Mouse (Mus musculus): Measurements from ENCODE around the gene Krt5. TPM values are rescaled to one million over a fixed set of nuclear protein-coding genes. Genes with fewer than 3 reads are reported as not detected.

Krt5 gene
- not detected for polyA plus RNA-seq (2014; fragmentation: Illumina TruSeq; extraction: RNeasy Lipid Tissue Mini Kit (QIAGEN cat#74804); ENCODE audit: low read depth, low replicate concordance)

GRCm38 (mm10) chr15:101712720-101713119 is at the start of gene Krt5:
TSS of gene Krt5 (minus strand) at chr15:101712898.

GRCm38 (mm10) chr15:101742711-101743110 is 30.0 kb upstream of the Krt5 start, which contains the start of gene Krt71:
TSS of gene Krt71 (minus strand) at chr15:101743109.

GRCm38 (mm10) chr15:101694207-101694606 is 18.5 kb downstream of the Krt5 start, which contains the start of gene Krt6a:
TSS of gene Krt6a (minus strand) at chr15:101694307.

DNA sequence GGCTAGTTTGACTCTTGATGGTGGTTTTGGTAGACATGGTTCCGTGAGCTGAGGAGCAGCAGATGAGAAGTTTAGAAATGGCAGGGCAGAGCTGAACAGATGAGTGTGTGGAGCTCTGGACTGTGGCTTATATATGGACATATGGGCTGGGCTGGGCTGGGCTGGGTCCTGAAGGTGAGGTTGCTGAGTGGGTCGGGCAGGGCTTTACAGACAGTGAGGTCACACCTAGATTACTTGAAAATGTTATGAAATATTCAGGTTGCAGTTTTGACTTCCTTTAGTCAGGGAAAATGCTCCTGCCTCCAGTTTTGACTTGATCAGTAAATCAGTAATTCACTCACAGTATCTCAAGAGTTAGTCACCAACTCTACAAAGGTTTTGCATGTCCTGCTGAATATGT is 32.5 kb downstream of the Krt5 start, which contains the start of gene Krt6b:
Gene Krt6b, minus strand, starts transcription at position 101 of the 400 bp plus-strand sequence.

Other genes starting within 250 kb of the Krt5 start
- not detected for gene Krt81, start 249.1 kb downstream of the Krt5 start, polyA plus RNA-seq (2014; fragmentation: Illumina TruSeq; extraction: RNeasy Lipid Tissue Mini Kit (QIAGEN cat#74804); ENCODE audit: low read depth, low replicate concordance)
- gene Krt86, start 239.4 kb downstream of the Krt5 start, polyA plus RNA-seq (2014; fragmentation: Illumina TruSeq; extraction: RNeasy Lipid Tissue Mini Kit (QIAGEN cat#74804); ENCODE audit: low read depth, low replicate concordance), result not detected
- gene Krt83, start 221.4 kb downstream of the Krt5 start, polyA plus RNA-seq (2014; fragmentation: Illumina TruSeq; extraction: RNeasy Lipid Tissue Mini Kit (QIAGEN cat#74804); ENCODE audit: low read depth, low replicate concordance), result not detected
- gene Gm49425, start 195.6 kb downstream of the Krt5 start, polyA plus RNA-seq (2014; fragmentation: Illumina TruSeq; extraction: RNeasy Lipid Tissue Mini Kit (QIAGEN cat#74804); ENCODE audit: low read depth, low replicate concordance), result not detected
- gene Krt84, start 180.1 kb downstream of the Krt5 start, polyA plus RNA-seq (2014; fragmentation: Illumina TruSeq; extraction: RNeasy Lipid Tissue Mini Kit (QIAGEN cat#74804); ENCODE audit: low read depth, low replicate concordance), result not detected
- gene Krt82, start 162.2 kb downstream of the Krt5 start, polyA plus RNA-seq (2014; fragmentation: Illumina TruSeq; extraction: RNeasy Lipid Tissue Mini Kit (QIAGEN cat#74804); ENCODE audit: low read depth, low replicate concordance), result not detected
- gene Krt90, start 149.9 kb downstream of the Krt5 start, polyA plus RNA-seq (2014; fragmentation: Illumina TruSeq; extraction: RNeasy Lipid Tissue Mini Kit (QIAGEN cat#74804); ENCODE audit: low read depth, low replicate concordance), result not detected
- gene Krt75, start 139.0 kb downstream of the Krt5 start, polyA plus RNA-seq (2014; fragmentation: Illumina TruSeq; extraction: RNeasy Lipid Tissue Mini Kit (QIAGEN cat#74804); ENCODE audit: low read depth, low replicate concordance), result not detected
- not detected for gene Gm5414, start 84.7 kb downstream of the Krt5 start, polyA plus RNA-seq (2014; fragmentation: Illumina TruSeq; extraction: RNeasy Lipid Tissue Mini Kit (QIAGEN cat#74804); ENCODE audit: low read depth, low replicate concordance)
- not detected for gene Gm5478, start 65.5 kb downstream of the Krt5 start, polyA plus RNA-seq (2014; fragmentation: Illumina TruSeq; extraction: RNeasy Lipid Tissue Mini Kit (QIAGEN cat#74804); ENCODE audit: low read depth, low replicate concordance)
- gene Krt6b, start 32.6 kb downstream of the Krt5 start, polyA plus RNA-seq (2014; fragmentation: Illumina TruSeq; extraction: RNeasy Lipid Tissue Mini Kit (QIAGEN cat#74804); ENCODE audit: low read depth, low replicate concordance), result not detected
- gene Krt6a, start 18.6 kb downstream of the Krt5 start, polyA plus RNA-seq (2014; fragmentation: Illumina TruSeq; extraction: RNeasy Lipid Tissue Mini Kit (QIAGEN cat#74804); ENCODE audit: low read depth, low replicate concordance), result not detected
- not detected for gene Krt71, start 30.2 kb upstream of the Krt5 start, polyA plus RNA-seq (2014; fragmentation: Illumina TruSeq; extraction: RNeasy Lipid Tissue Mini Kit (QIAGEN cat#74804); ENCODE audit: low read depth, low replicate concordance)
- gene Krt72, start 73.6 kb upstream of the Krt5 start, polyA plus RNA-seq (2014; fragmentation: Illumina TruSeq; extraction: RNeasy Lipid Tissue Mini Kit (QIAGEN cat#74804); ENCODE audit: low read depth, low replicate concordance), result not detected
- not detected for gene Krt73, start 89.4 kb upstream of the Krt5 start, polyA plus RNA-seq (2014; fragmentation: Illumina TruSeq; extraction: RNeasy Lipid Tissue Mini Kit (QIAGEN cat#74804); ENCODE audit: low read depth, low replicate concordance)
- not detected for gene Krt2, start 105.3 kb upstream of the Krt5 start, polyA plus RNA-seq (2014; fragmentation: Illumina TruSeq; extraction: RNeasy Lipid Tissue Mini Kit (QIAGEN cat#74804); ENCODE audit: low read depth, low replicate concordance)
- not detected for gene Krt1, start 137.9 kb upstream of the Krt5 start, polyA plus RNA-seq (2014; fragmentation: Illumina TruSeq; extraction: RNeasy Lipid Tissue Mini Kit (QIAGEN cat#74804); ENCODE audit: low read depth, low replicate concordance)
- not detected for gene Krt77, start 156.8 kb upstream of the Krt5 start, polyA plus RNA-seq (2014; fragmentation: Illumina TruSeq; extraction: RNeasy Lipid Tissue Mini Kit (QIAGEN cat#74804); ENCODE audit: low read depth, low replicate concordance)
- gene Krt76, start 180.0 kb upstream of the Krt5 start, polyA plus RNA-seq (2014; fragmentation: Illumina TruSeq; extraction: RNeasy Lipid Tissue Mini Kit (QIAGEN cat#74804); ENCODE audit: low read depth, low replicate concordance), result not detected
- not detected for gene Krt4, start 211.8 kb upstream of the Krt5 start, polyA plus RNA-seq (2014; fragmentation: Illumina TruSeq; extraction: RNeasy Lipid Tissue Mini Kit (QIAGEN cat#74804); ENCODE audit: low read depth, low replicate concordance)
- gene Krt79, start 227.4 kb upstream of the Krt5 start, polyA plus RNA-seq (2014; fragmentation: Illumina TruSeq; extraction: RNeasy Lipid Tissue Mini Kit (QIAGEN cat#74804); ENCODE audit: low read depth, low replicate concordance), result 0.52 TPM
- gene Krt78, start 241.4 kb upstream of the Krt5 start, polyA plus RNA-seq (2014; fragmentation: Illumina TruSeq; extraction: RNeasy Lipid Tissue Mini Kit (QIAGEN cat#74804); ENCODE audit: low read depth, low replicate concordance), result not detected